Mouse (Mus musculus): ENCODE data around the gene Trappc3l.

GRCm38 (mm10) chr10:34089517-34089916, 52.1 kb downstream of the Trappc3l start:
- TF ChIP-seq GATA1 (IDR thresholded peaks at IDR 0.05; ENCODE audit: low read length) (no peak), TAL1 (IDR thresholded peaks at IDR 0.05; ENCODE audit: low read length) (no peak)

Data from erythroblast, embryonic 14.5 days (primary cell).